Mouse (Mus musculus) forebrain, embryonic 15.5 days (tissue): ENCODE measurements around the gene Fam81b. TPM values are rescaled to one million over a fixed set of nuclear protein-coding genes. Genes with fewer than 3 reads are reported as not detected.

Experiments
- ATAC-seq: fragments of 200-750 bp; cut with Nextera tagmentation; replicated peaks from 2 replicates; pipeline ENCODE4 v1.8.0; 2017; ENCODE audit warnings: mild to moderate bottlenecking, moderate TSS enrichment, moderate library complexity
- H3K27ac ChIP-seq: fragments of 300-500 bp; sonication (generic); replicated peaks from 2 replicates; pipeline ENCODE4 v1.5.1; 2015; ENCODE audit warnings: mild to moderate bottlenecking, inconsistent platforms
- H3K27me3 ChIP-seq: fragments of 300-500 bp; sonication (generic); 2 replicates; pipeline ENCODE4 v1.6.1; 2015; ENCODE audit warnings: inconsistent platforms
- H3K36me3 ChIP-seq: fragments of 300-500 bp; sonication (generic); 2 replicates; pipeline ENCODE4 v1.6.1; 2015; ENCODE audit warnings: mild to moderate bottlenecking, inconsistent platforms
- H3K4me1 ChIP-seq: fragments of 300-500 bp; sonication (generic); 2 replicates; pipeline ENCODE4 v1.6.1; 2015; ENCODE audit warnings: inconsistent platforms
- H3K4me2 ChIP-seq: fragments of 300-500 bp; sonication (generic); replicated peaks from 2 replicates; pipeline ENCODE4 v1.6.1; 2015; ENCODE audit warnings: mild to moderate bottlenecking, inconsistent platforms
- H3K4me3 ChIP-seq: fragments of 300-500 bp; sonication (generic); 2 replicates; pipeline ENCODE4 v1.5.1; 2015; ENCODE audit warnings: mild to moderate bottlenecking, inconsistent platforms
- H3K9ac ChIP-seq: fragments of 300-500 bp; sonication (generic); replicated peaks from 2 replicates; pipeline ENCODE4 v1.6.1; 2015; ENCODE audit warnings: mild to moderate bottlenecking, inconsistent platforms
- H3K9me3 ChIP-seq: fragments of 300-500 bp; sonication (generic); 2 replicates; pipeline ENCODE4 v1.6.1; 2016; ENCODE audit warnings: inconsistent platforms
- WGBS: fragments of 180-500 bp; shearing (Covaris S2); methylation state at CpG from one replicate; pipeline ENCODE4 v1.1.7; 2015; ENCODE audit warnings: mixed read lengths; 5-methylcytosine and 5-hydroxymethylcytosine counted together
- microRNA-seq: library from miRNA; unstranded; fragments of <30 nt; microRNA quantifications from one replicate; pipeline ENCODE4, GENCODE M21; 2016
- polyA plus RNA-seq: library from polyadenylated mRNA; unstranded; fragments of >200 nt; fragmentation: Nextera tagmentation; extraction: Ambion mirVana; gene quantifications from 2 replicates; pipeline ENCODE4 v1.2.1, GENCODE M21; 2015

The Fam81b gene
- polyA plus RNA-seq, 1 experiment from 2014 or later, result 0.95 TPM

GRCm38 (mm10) chr13:76189190-76189589 lies 115.7 kb downstream of the Fam81b start:
- Histone ChIP-seq H3K9ac (no peak overlapping the region), H3K4me3 (no peak overlapping the region), H3K27me3 (no peaks in the 10 kb centered on the region), H3K4me1 (0 out of 2 replicates have a peak, but pooled peaks cover 5% of the 10 kb centered on the region), H3K27ac (peak overlapping the region; percentile 19; the same call in 1 of the 2 replicates), H3K9me3 (no peaks in the 10 kb centered on the region), H3K4me2 (no peak overlapping the region), H3K36me3 (peaks cover 22% of the 10 kb centered on the region)
- 72% methylated on average over 3 of the region's 3 CpGs for WGBS
- ATAC-seq, result peak; percentile 39

GRCm38 (mm10) chr13:76187651-76188050 lies 117.2 kb downstream of the Fam81b start:
- Histone ChIP-seq H3K4me3 (no peak overlapping the region), H3K4me2 (no peak overlapping the region), H3K9ac (no peak overlapping the region), H3K27me3 (no peaks in the 10 kb centered on the region), H3K4me1 (0 out of 2 replicates have a peak, but pooled peaks cover 5% of the 10 kb centered on the region), H3K9me3 (no peaks in the 10 kb centered on the region), H3K27ac (no peak overlapping the region), H3K36me3 (peaks cover 22% of the 10 kb centered on the region)
- no peak for ATAC-seq
- WGBS, result 94% methylated on average over 5 of the region's 5 CpGs

GRCm38 (mm10) chr13:76178700-76179099 lies 126.2 kb downstream of the Fam81b start:
- Histone ChIP-seq H3K4me2 (no peak overlapping the region), H3K27me3 (no peaks in the 10 kb centered on the region), H3K9me3 (peaks cover 8% of the 10 kb centered on the region; the same call in 1 of the 2 replicates), H3K4me1 (no peaks in the 10 kb centered on the region), H3K27ac (no peak overlapping the region), H3K36me3 (peaks cover 24% of the 10 kb centered on the region), H3K4me3 (no peak overlapping the region), H3K9ac (no peak overlapping the region)
- whole genome bisulfite sequencing, result 66% methylated on average over 5 of the region's 5 CpGs
- ATAC-seq, result peak; percentile 61

GRCm38 (mm10) chr13:76174297-76174696 lies 130.6 kb downstream of the Fam81b start:
- H3K27me3 ChIP-seq, result no peaks in the 10 kb centered on the region
- H3K9me3 ChIP-seq, result peaks cover 8% of the 10 kb centered on the region; the same call in 1 of the 2 replicates

GRCm38 (mm10) chr13:76160587-76160986 lies 144.3 kb downstream of the Fam81b start:
- H3K27me3 ChIP-seq, result no peaks in the 10 kb centered on the region
- H3K4me3 ChIP-seq, result no peak overlapping the region
- ATAC-seq, result no peak
- H3K9ac ChIP-seq, result no peak overlapping the region
- H3K4me1 ChIP-seq, result no peaks in the 10 kb centered on the region
- H3K4me2 ChIP-seq, result no peak overlapping the region
- peaks cover 46% of the 10 kb centered on the region for H3K36me3 ChIP-seq
- no peak overlapping the region for H3K27ac ChIP-seq
- WGBS, result 97% methylated on average over 2 of the region's 2 CpGs
- no peaks in the 10 kb centered on the region for H3K9me3 ChIP-seq

More at GRCm38 (mm10) chr13:76174297-76174696, 130.6 kb downstream of the Fam81b start:
- Histone ChIP-seq H3K4me1 (no peaks in the 10 kb centered on the region), H3K27ac (no peak overlapping the region), H3K4me3 (no peak overlapping the region), H3K9ac (no peak overlapping the region), H3K4me2 (no peak overlapping the region), H3K36me3 (peaks cover 28% of the 10 kb centered on the region)
- no peak for ATAC-seq

- Histone ChIP-seq H3K4me1 (no peaks in the 10 kb centered on the region), H3K4me2 (no peak overlapping the region), H3K27ac (no peak overlapping the region), H3K4me3 (no peak overlapping the region), H3K27me3 (no peaks in the 10 kb centered on the region), H3K9ac (no peak overlapping the region), H3K36me3 (peaks cover 47% of the 10 kb centered on the region), H3K9me3 (no peaks in the 10 kb centered on the region)
- ATAC-seq, result no peak
- WGBS, result 94% methylated on average over 1 of the region's 1 CpGs
Observed at GRCm38 (mm10) chr13:76157508-76157907, 147.4 kb downstream of the Fam81b start.

GRCm38 (mm10) chr13:76157099-76157498 lies 147.8 kb downstream of the Fam81b start:
- ATAC-seq, result no peak
- Histone ChIP-seq H3K4me3 (no peak overlapping the region), H3K27ac (no peak overlapping the region), H3K4me1 (no peaks in the 10 kb centered on the region), H3K9ac (no peak overlapping the region), H3K4me2 (no peak overlapping the region), H3K9me3 (no peaks in the 10 kb centered on the region), H3K27me3 (no peaks in the 10 kb centered on the region), H3K36me3 (peaks cover 43% of the 10 kb centered on the region)
- WGBS, result 96% methylated on average over 3 of the region's 3 CpGs

Small RNA genes lying within 50 kb of the gene (microRNA-seq; reads per million reads assigned to microRNA genes)
- gene Gm24025, result not detected

Other genes starting within 250 kb of the Fam81b start
- gene Gpr150, start 248.1 kb downstream of the Fam81b start, polyA plus RNA-seq, result 1.3 and 1.4 TPM in 2 replicates
- gene Arsk, start 206.4 kb downstream of the Fam81b start, polyA plus RNA-seq, result 4.4 and 4.7 TPM in 2 replicates
- gene Ttc37, start 206.3 kb downstream of the Fam81b start, polyA plus RNA-seq, result 10.8 TPM in 2 replicates
- gene Mctp1, start 79.5 kb upstream of the Fam81b start, polyA plus RNA-seq, result 4.4 and 5.1 TPM in 2 replicates